27 mouse cellular contexts compared by ENCODE assay signal in the genomic region with DNA sequence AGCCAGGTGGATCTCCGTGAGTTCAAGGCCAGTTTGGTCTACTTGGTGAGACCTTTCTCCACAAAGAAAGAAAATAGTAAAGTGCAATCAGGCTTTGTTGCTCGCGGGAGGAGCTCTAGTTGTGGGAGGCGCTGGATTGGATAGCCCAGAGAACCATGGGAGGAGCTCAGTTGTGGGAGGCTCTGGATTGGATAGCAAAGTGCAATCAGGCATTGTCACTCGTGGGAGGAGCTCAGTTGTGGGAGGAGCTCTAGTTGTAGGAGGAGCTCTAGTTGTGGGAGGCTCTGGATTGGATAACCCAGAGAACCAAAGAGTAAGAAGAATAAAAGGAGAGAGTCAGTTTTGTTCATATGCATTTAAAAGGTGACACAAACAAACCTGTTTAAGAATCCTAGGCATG. TPM values are rescaled to one million over a fixed set of nuclear protein-coding genes. Genes with fewer than 3 reads are reported as not detected.
DNase-seq lines count a peak whose midpoint lies in the region; ATAC-seq and TF ChIP-seq lines count a peak whose summit lies in the region.
"Had no signal": no experiment of that assay in that cellular context is flagged by ENCODE, and none has a peak within 500 bp of the region (broad histone marks: within the 10 kb centered on the region; RNA-seq: fewer than 3 reads in every experiment).

No protein-coding gene starts in this region.

- H3K4me1 ChIP-seq in E14TG2a.4 (replicated peaks; ENCODE audit: low read depth, low read length) (peaks cover 10% of the 10 kb centered on the region), ES-E14 (ENCODE audit: control insufficient read depth in 2 of 2, insufficient read depth in 2 of 2, low read length in 2 of 2, poor library complexity in 1 of 2) (peaks cover 0 to 2% of the 10 kb centered on the region in 2 experiments; a peak in 1 of 4 replicates)
- H3K4me1 ChIP-seq in liver, embryonic 11.5 days (replicated peaks; ENCODE audit: control insufficient read depth, insufficient read depth, low read length), result no peaks in the 10 kb centered on the region
- H3K4me1 ChIP-seq: embryonic facial prominence, embryonic 12.5 days; embryonic facial prominence, embryonic 15.5 days had no signal

- in situ Hi-C loops in ES-E14 (cut with MboI; ENCODE audit: low sequenced_read_pairs in 2 of 2, unreplicated experiment in 2 of 2), result no loop called here

- peak; percentile 65 for DNase-seq in ES-E14 (ENCODE audit: low read depth, low spot score)
- DNase-seq in ZHBTc4 (ENCODE audit: low read depth, low spot score), result peak; percentile 92
- DNase-seq in retina, postnatal 1 day, result no peak
- no peak for DNase-seq in lung, postnatal 25 days (ENCODE audit: low spot score)
- no peak for DNase-seq in liver, embryonic 11.5 days (ENCODE audit: low spot score)
- DNase-seq: adrenal gland, postnatal 10 days; adrenal gland, postnatal 36 days; B cell, adult 2 months; cerebellum, adult 11 months; cerebellum, adult 2 months; cerebellum, adult 9-11 months; cerebellum, postnatal 25 days; forebrain, postnatal 0 days; gastrocnemius, adult 2 months; gastrocnemius, postnatal 14 days; heart, adult 11 months; heart, postnatal 36 days had no signal

- no peak for ATAC-seq in liver, embryonic 11.5 days (replicated peaks; ENCODE audit: low FRiP score)
- ATAC-seq: forebrain, embryonic 14.5 days; forebrain, postnatal 0 days; hindbrain, postnatal 0 days; intestine, postnatal 0 days had no signal

- WGBS in liver, embryonic 11.5 days, result 85% methylated on average over 5 of the region's 5 CpGs

- H3K27ac ChIP-seq in ES-E14 (ENCODE audit: insufficient read depth, low read depth, low read length, poor library complexity, severe bottlenecking), result no peak overlapping the region
- no peak overlapping the region for H3K27ac ChIP-seq in liver, embryonic 11.5 days (ENCODE audit: low read depth, low read length)
- H3K27ac ChIP-seq: embryonic facial prominence, embryonic 12.5 days; embryonic facial prominence, embryonic 15.5 days; gastrocnemius, adult 2 months; hindbrain, embryonic 14.5 days; hindbrain, postnatal 0 days had no signal

- H3K4me3 ChIP-seq in E14TG2a.4 (replicated peaks; ENCODE audit: low read length), result peak overlapping the region; percentile 61; the same call in 1 of the 2 replicates
- peak overlapping the region in 1 of 2 experiments; percentile 64; a peak in 2 of 4 replicates for H3K4me3 ChIP-seq in ES-E14 (ENCODE audit: insufficient read depth in 1 of 2, low read depth in 1 of 2, low read length in 2 of 2, poor library complexity in 1 of 2, severe bottlenecking in 1 of 2)
- H3K4me3 ChIP-seq in liver, embryonic 11.5 days (ENCODE audit: low read depth, low read length), result no peak overlapping the region
- H3K4me3 ChIP-seq: embryonic facial prominence, embryonic 12.5 days; embryonic facial prominence, embryonic 15.5 days; gastrocnemius, adult 2 months had no signal

- no peak overlapping the region for H3K4me2 ChIP-seq in liver, embryonic 11.5 days
- H3K4me2 ChIP-seq: embryonic facial prominence, embryonic 12.5 days; embryonic facial prominence, embryonic 15.5 days; heart, embryonic 11.5 days; hindbrain, embryonic 14.5 days had no signal

- no peak overlapping the region for H3K9ac ChIP-seq in ES-E14 (ENCODE audit: insufficient read depth, low read depth, low read length, poor library complexity, severe bottlenecking)
- no peak overlapping the region for H3K9ac ChIP-seq in liver, embryonic 11.5 days (ENCODE audit: low read depth, low read length)
- H3K9ac ChIP-seq: embryonic facial prominence, embryonic 12.5 days; embryonic facial prominence, embryonic 15.5 days; forebrain, postnatal 0 days; hindbrain, embryonic 14.5 days had no signal

- no peak for TF ChIP-seq CTCF in E14TG2a.4 (conservative IDR thresholded peaks at IDR 0.05; ENCODE audit: low read length)

- H3K9me3 ChIP-seq in E14TG2a.4 (ENCODE audit: low read length), result no peaks in the 10 kb centered on the region
- H3K9me3 ChIP-seq in ES-E14 (ENCODE audit: control insufficient read depth, insufficient read depth, low read depth, low read length), result no peaks in the 10 kb centered on the region
- no peaks in the 10 kb centered on the region for H3K9me3 ChIP-seq in liver, embryonic 11.5 days (ENCODE audit: control insufficient read depth, low read length)
- H3K9me3 ChIP-seq: embryonic facial prominence, embryonic 12.5 days; embryonic facial prominence, embryonic 15.5 days; G1E had no signal

- H3K36me3 ChIP-seq in E14TG2a.4 (ENCODE audit: insufficient read depth, low read length) (no peaks in the 10 kb centered on the region), ES-E14 (ENCODE audit: control insufficient read depth, insufficient read depth, low read length, poor library complexity, severe bottlenecking) (no peaks in the 10 kb centered on the region)
- H3K36me3 ChIP-seq in liver, embryonic 11.5 days (ENCODE audit: control insufficient read depth, insufficient read depth, low read length), result no peaks in the 10 kb centered on the region
- H3K36me3 ChIP-seq: embryonic facial prominence, embryonic 12.5 days; embryonic facial prominence, embryonic 15.5 days; G1E had no signal

- no peaks in the 10 kb centered on the region for H3K27me3 ChIP-seq in E14TG2a.4 (ENCODE audit: insufficient read depth, low read length)
- no peaks in the 10 kb centered on the region for H3K27me3 ChIP-seq in liver, embryonic 11.5 days (replicated peaks; ENCODE audit: control insufficient read depth, insufficient read depth, low read length)
- H3K27me3 ChIP-seq: CH12.LX; embryonic facial prominence, embryonic 12.5 days; embryonic facial prominence, embryonic 15.5 days had no signal

TF ChIP-seq in ES-E14, 5 proteins besides CTCF, POLR2A, EP300 and RAD21:
- TF ChIP-seq CHD2 (IDR thresholded peaks at IDR 0.05; ENCODE audit: low read depth, low read length) (no peak), ZNF384 (IDR thresholded peaks at IDR 0.05; ENCODE audit: low read depth, low read length) (no peak), HCFC1 (IDR thresholded peaks at IDR 0.05; ENCODE audit: borderline replicate concordance, insufficient read depth, low read length) (no peak), ZC3H11A (IDR thresholded peaks at IDR 0.05; ENCODE audit: borderline replicate concordance, low read depth, low read length) (no peak), MAFK (IDR thresholded peaks at IDR 0.05; ENCODE audit: insufficient read depth, low read depth, low read length) (no peak)

RNA-seq across cellular contexts. Expression of gene Rnft1, which starts 30.5 kb away (rescaled TPM):
- total RNA-seq in ES-E14 (2012; rRNA removed), result 33.5 and 34.5 TPM in 2 replicates
- 30.2 and 31.5 TPM in 2 replicates for polyA plus RNA-seq in liver, embryonic 11.5 days (2014; fragmentation: Nextera tagmentation; extraction: Ambion mirVana)

Comparison
In these comparisons a context has a peak if more than half of its experiments do, and no peak if none do; other contexts are left out.
1. DNase-seq: peak in ES-E14 (single experiment) and ZHBTc4 (single experiment); none in retina, postnatal 1 day (single experiment), lung, postnatal 25 days (single experiment) and liver, embryonic 11.5 days (single experiment).